Mouse (Mus musculus) MEL (cell line): ENCODE results near the gene Ints13. TPM values are rescaled to one million over a fixed set of nuclear protein-coding genes. Genes with fewer than 3 reads are reported as not detected.

Experiments used
- DNase-seq: peaks from one replicate; pipeline ENCODE4 v3.0.0; 2011; ENCODE audit warnings: low read depth, low spot score
- H3K27ac ChIP-seq: 2 replicates; pipeline ENCODE4 v1.5.1; 2012; ENCODE audit warnings: low read depth, mild to moderate bottlenecking, control low read depth, low read length, moderate library complexity; ENCODE audit not compliant: control insufficient read depth
- H3K27me3 ChIP-seq, 2 experiments: fragments of 150-350 bp in 1 of 2; sonication (generic) in 1 of 2; 2 replicates each; pipeline ENCODE4 v1.6.1; 2012; ENCODE audit warnings: low read length in 2 of 2, mild to moderate bottlenecking in 2 of 2, improper control_type of control experiment in 1 of 2, moderate library complexity in 1 of 2; ENCODE audit not compliant: insufficient read depth in 2 of 2, control insufficient read depth in 1 of 2
- H3K36me3 ChIP-seq, 2 experiments: 2 replicates each; pipeline ENCODE4 v1.6.1; 2012 to 2014; ENCODE audit warnings: low read length in 2 of 2, improper control_type of control experiment in 1 of 2, inconsistent platforms in 1 of 2, mild to moderate bottlenecking in 1 of 2; ENCODE audit not compliant: insufficient read depth in 2 of 2, control insufficient read depth in 1 of 2
- H3K4me1 ChIP-seq, 2 experiments: fragments of 150-350 bp in 1 of 2; sonication (generic) in 1 of 2; 2 replicates each; pipeline ENCODE4 v1.6.1; 2012; ENCODE audit warnings: low read length in 2 of 2, improper control_type of control experiment in 1 of 2, mild to moderate bottlenecking in 1 of 2; ENCODE audit not compliant: insufficient read depth in 2 of 2, control insufficient read depth in 1 of 2
- H3K4me3 ChIP-seq, 2 experiments: fragments of 150-350 bp in 1 of 2; sonication (generic) in 1 of 2; 2 replicates each; pipeline ENCODE4 v1.5.1; 2012; ENCODE audit warnings: low read depth in 2 of 2, low read length in 2 of 2, mild to moderate bottlenecking in 2 of 2, moderate library complexity in 2 of 2, control low read depth in 1 of 2, improper control_type of control experiment in 1 of 2; ENCODE audit not compliant: control insufficient read depth in 1 of 2, insufficient read depth in 1 of 2
- H3K79me2 ChIP-seq: 2 replicates; pipeline ENCODE4 v1.6.1; 2012; ENCODE audit warnings: mild to moderate bottlenecking, low read length, moderate library complexity; ENCODE audit not compliant: control insufficient read depth, poor library complexity, insufficient read depth
- H3K9ac ChIP-seq: 2 replicates; pipeline ENCODE4 v1.6.1; 2012; ENCODE audit warnings: low read depth, mild to moderate bottlenecking, control low read depth, low read length, moderate library complexity; ENCODE audit not compliant: control insufficient read depth, poor library complexity, severe bottlenecking
- H3K9me3 ChIP-seq: fragments of 150-350 bp; sonication (generic); replicated peaks from 2 replicates; pipeline ENCODE4 v1.6.1; 2012; ENCODE audit warnings: mild to moderate bottlenecking, low read length, improper control_type of control experiment, moderate library complexity; ENCODE audit not compliant: insufficient read depth
- CHD1 ChIP-seq: IDR thresholded peaks from 2 replicates; pipeline ENCODE4 v1.6.1; 2012; ENCODE audit warnings: low read depth, mild to moderate bottlenecking, inconsistent platforms, low read length, improper control_type of control experiment
- CTCF ChIP-seq, 3 experiments: IDR thresholded peaks in 2 of 3; conservative IDR thresholded peaks in 1 of 3; 2 replicates each; pipeline ENCODE4 v1.5.1; 2011 to 2012; ENCODE audit warnings: low read length in 3 of 3, low read depth in 2 of 3, mild to moderate bottlenecking in 2 of 3, improper control_type of control experiment in 1 of 3, inconsistent platforms in 1 of 3, mixed read lengths in 1 of 3, moderate library complexity in 1 of 3; ENCODE audit not compliant: control insufficient read depth in 1 of 3, insufficient read depth in 1 of 3, poor library complexity in 1 of 3, severe bottlenecking in 1 of 3
- EP300 ChIP-seq, 2 experiments: IDR thresholded peaks; 2 replicates each; pipeline ENCODE4 v1.6.1; 2011; ENCODE audit warnings: improper control_type of control experiment in 2 of 2, low read length in 2 of 2, low read depth in 1 of 2, mild to moderate bottlenecking in 1 of 2
- ETS1 ChIP-seq: IDR thresholded peaks from 2 replicates; pipeline ENCODE4 v1.6.1; 2012; ENCODE audit warnings: low read depth, mild to moderate bottlenecking, inconsistent platforms, low read length, improper control_type of control experiment, moderate library complexity
- GATA1 ChIP-seq: IDR thresholded peaks from 2 replicates; pipeline ENCODE4 v1.6.1; 2011; ENCODE audit warnings: low read depth, low read length, improper control_type of control experiment
- KAT2A ChIP-seq: conservative IDR thresholded peaks from 2 replicates; pipeline ENCODE4 v1.6.1; 2012; ENCODE audit warnings: low read depth, low read length, improper control_type of control experiment, inconsistent platforms
- MAFK ChIP-seq: IDR thresholded peaks from 2 replicates; pipeline ENCODE4 v1.6.1; 2011; ENCODE audit warnings: low read depth, mild to moderate bottlenecking, low read length, improper control_type of control experiment, borderline replicate concordance
- MAZ ChIP-seq: IDR thresholded peaks from 2 replicates; pipeline ENCODE4 v1.6.1; 2012; ENCODE audit warnings: low read depth, mild to moderate bottlenecking, inconsistent platforms, low read length, improper control_type of control experiment
- MEF2A ChIP-seq: IDR thresholded peaks from 2 replicates; pipeline ENCODE4 v1.6.1; 2014; ENCODE audit warnings: low read depth, mild to moderate bottlenecking, inconsistent platforms, low read length, improper control_type of control experiment; ENCODE audit not compliant: poor library complexity, insufficient replicate concordance, severe bottlenecking; ENCODE audit errors: extremely low read depth
- MXI1 ChIP-seq: IDR thresholded peaks from 2 replicates; pipeline ENCODE4 v1.6.1; 2011; ENCODE audit warnings: mild to moderate bottlenecking, low read depth, low read length, improper control_type of control experiment
- MYB ChIP-seq: IDR thresholded peaks from 2 replicates; pipeline ENCODE4 v1.6.1; 2011; ENCODE audit warnings: mild to moderate bottlenecking, low read depth, low read length, improper control_type of control experiment
- MYC ChIP-seq: IDR thresholded peaks from 2 replicates; pipeline ENCODE4 v1.6.1; 2011; ENCODE audit warnings: low read depth, mild to moderate bottlenecking, low read length, improper control_type of control experiment, moderate library complexity
- POLR2AphosphoS2 ChIP-seq: IDR thresholded peaks from 2 replicates; pipeline ENCODE4 v1.6.1; 2011; ENCODE audit warnings: low read length, improper control_type of control experiment
- RCOR1 ChIP-seq: IDR thresholded peaks from 2 replicates; pipeline ENCODE4 v1.6.1; 2012; ENCODE audit warnings: low read depth, mild to moderate bottlenecking, inconsistent platforms, low read length, improper control_type of control experiment
- SMC3 ChIP-seq: IDR thresholded peaks from 2 replicates; pipeline ENCODE4 v1.6.1; 2011; ENCODE audit warnings: low read depth, low read length, improper control_type of control experiment
- TCF12 ChIP-seq: IDR thresholded peaks from 2 replicates; pipeline ENCODE4 v1.6.1; 2014; ENCODE audit warnings: low read depth, mild to moderate bottlenecking, inconsistent platforms, low read length, improper control_type of control experiment, moderate library complexity
- ZNF384 ChIP-seq: IDR thresholded peaks from 2 replicates; pipeline ENCODE4 v1.6.1; 2012; ENCODE audit warnings: low read depth, mild to moderate bottlenecking, inconsistent platforms, low read length, improper control_type of control experiment
- polyA plus RNA-seq, 2 experiments: library from polyadenylated mRNA; stranded (reverse) in 1 of 2; unstranded in 1 of 2; fragments of >175 nt in 1 of 2; fragments of >200 nt in 1 of 2; gene quantifications; 2 replicates each; pipeline versions ENCODE4 v1.2.1 to v1.2.4; 2012; ENCODE audit warnings: low replicate concordance in 2 of 2, low read depth in 1 of 2; ENCODE audit not compliant: insufficient read length in 2 of 2, insufficient read depth in 1 of 2, missing spikeins in 1 of 2
- total RNA-seq: library from RNA; depleted of rRNA; stranded (reverse); fragments of 300-350 nt; gene quantifications from 2 replicates; pipeline ENCODE4 v1.2.3, GENCODE M21; 2012

Gene Ints13
- total and polyA plus RNA-seq, 3 experiments: 63.5 to 70.2 TPM; not detected in 1

GRCm38 (mm10) chr6:146530363-146530762 lies 47.3 kb downstream of the Ints13 start:
- no peaks in the 10 kb centered on the region for H3K9me3 ChIP-seq
- no peak for DNase-seq
- H3K27me3 ChIP-seq: peaks cover 0 to 3% of the 10 kb centered on the region in 2 experiments; a peak in 2 of 4 replicates
- H3K4me3 ChIP-seq: no peak overlapping the region
- H3K9ac ChIP-seq: no peak overlapping the region
- no peaks in the 10 kb centered on the region; a peak in 1 of 4 replicates for H3K4me1 ChIP-seq
- no peaks in the 10 kb centered on the region for H3K36me3 ChIP-seq
- no peak overlapping the region for H3K27ac ChIP-seq
- H3K79me2 ChIP-seq: no peaks in the 10 kb centered on the region
- TF ChIP-seq CTCF (IDR thresholded peaks at IDR 0.05 in 2 of 3, conservative IDR thresholded peaks at IDR 0.05 in 1 of 3; ENCODE audit: control insufficient read depth in 1 of 3, insufficient read depth in 1 of 3, low read depth in 2 of 3, low read length in 3 of 3, poor library complexity in 1 of 3, severe bottlenecking in 1 of 3) (no peak), RCOR1 (no peak), MEF2A (no peak), ZNF384 (no peak), POLR2AphosphoS2 (no peak), CHD1 (no peak), MAZ (no peak), GATA1 (no peak), TCF12 (no peak), MYC (no peak), MXI1 (no peak)

DNA sequence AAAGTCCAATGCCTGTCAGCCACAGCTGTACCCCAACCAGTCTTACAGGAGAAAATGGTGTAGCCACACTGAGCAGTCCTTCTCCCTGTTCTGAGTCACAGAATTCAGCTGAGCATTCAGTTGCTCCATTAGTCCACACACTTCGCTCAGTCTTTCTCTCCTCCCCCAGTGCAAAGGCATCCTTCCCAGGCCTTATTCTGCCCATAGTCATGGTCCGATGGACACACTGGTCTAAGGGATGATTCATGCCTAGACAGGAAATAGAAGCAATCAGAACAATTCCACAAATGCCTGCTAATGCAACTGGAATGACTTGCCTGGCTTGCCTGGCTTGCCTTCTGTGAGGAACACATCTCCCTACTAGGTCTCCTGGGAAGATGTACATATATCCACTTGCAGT lies 50.1 kb downstream of the Ints13 start:
- H3K9ac ChIP-seq: no peak overlapping the region
- H3K9me3 ChIP-seq: no peaks in the 10 kb centered on the region
- H3K79me2 ChIP-seq: no peaks in the 10 kb centered on the region
- peaks cover 0 to 3% of the 10 kb centered on the region in 2 experiments; a peak in 2 of 4 replicates for H3K27me3 ChIP-seq
- H3K4me3 ChIP-seq: no peak overlapping the region
- no peak overlapping the region for H3K27ac ChIP-seq
- DNase-seq: no peak
- no peaks in the 10 kb centered on the region; a peak in 1 of 4 replicates for H3K4me1 ChIP-seq
- H3K36me3 ChIP-seq: no peaks in the 10 kb centered on the region
- TF ChIP-seq SMC3 (no peak), MAFK (no peak), EP300 (IDR thresholded peaks at IDR 0.05; ENCODE audit: low read depth in 1 of 2, low read length in 2 of 2) (no peak), MYB (no peak), CTCF (IDR thresholded peaks at IDR 0.05 in 2 of 3, conservative IDR thresholded peaks at IDR 0.05 in 1 of 3; ENCODE audit: control insufficient read depth in 1 of 3, insufficient read depth in 1 of 3, low read depth in 2 of 3, low read length in 3 of 3, poor library complexity in 1 of 3, severe bottlenecking in 1 of 3) (no peak), KAT2A (no peak), CHD1 (no peak)

DNA sequence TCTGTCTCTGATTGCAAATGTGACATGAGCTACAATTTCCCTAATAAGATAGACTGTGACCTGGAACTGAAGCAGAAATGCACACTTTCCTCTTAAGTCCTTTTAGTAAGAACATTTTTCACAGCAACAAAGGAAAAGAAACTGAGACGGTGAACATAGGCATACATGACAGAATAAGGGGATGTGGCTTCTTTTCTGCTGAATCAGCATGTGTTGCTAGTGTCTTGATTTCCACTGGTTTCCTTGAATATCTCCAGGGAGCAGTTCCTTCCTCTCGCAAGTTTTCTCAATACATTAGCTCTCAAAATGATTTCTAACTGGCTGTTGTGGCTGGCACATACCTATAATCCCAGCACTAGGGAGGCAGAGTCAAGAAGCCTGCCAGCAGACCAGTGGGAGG lies 52.1 kb downstream of the Ints13 start:
- H3K4me1 ChIP-seq: no peaks in the 10 kb centered on the region; a peak in 1 of 4 replicates

More for the DNA sequence above, 52.1 kb downstream of the Ints13 start:
- Histone ChIP-seq H3K36me3 (no peaks in the 10 kb centered on the region), H3K27ac (no peak overlapping the region), H3K9me3 (no peaks in the 10 kb centered on the region), H3K9ac (no peak overlapping the region), H3K79me2 (no peaks in the 10 kb centered on the region), H3K4me3 (no peak overlapping the region), H3K27me3 (peaks cover 0 to 3% of the 10 kb centered on the region in 2 experiments; a peak in 2 of 4 replicates)
- DNase-seq: no peak
- TF ChIP-seq ETS1 (no peak), MAFK (peak; percentile 90)
